8 mouse cellular contexts compared by ENCODE assay signal in the genomic region with DNA sequence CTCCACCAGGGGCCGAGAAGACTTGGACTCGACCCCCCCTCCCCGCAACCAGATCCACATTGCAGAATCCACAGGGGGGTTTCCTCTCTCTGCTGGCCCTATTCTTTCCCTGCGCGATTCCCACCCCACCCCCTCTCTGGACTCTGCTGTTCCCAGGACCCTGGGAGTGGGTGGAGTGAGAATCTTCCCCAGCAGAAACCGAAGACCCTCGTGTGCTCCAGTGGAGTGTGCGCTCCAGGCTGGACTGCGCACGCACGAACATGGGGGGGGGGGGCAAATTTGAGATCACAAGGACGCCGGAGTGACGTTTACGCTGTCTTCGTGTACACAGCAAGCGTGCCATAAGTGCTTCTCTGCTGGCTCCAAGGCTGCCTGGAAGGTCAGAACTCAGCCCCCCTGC. TPM values are rescaled to one million over a fixed set of nuclear protein-coding genes. Genes with fewer than 3 reads are reported as not detected.
DNase-seq lines count a peak whose midpoint lies in the region; ATAC-seq lines count a peak whose summit lies in the region.
"Had no signal": no experiment of that assay in that cellular context is flagged by ENCODE, and none has a peak within 500 bp of the region (broad histone marks: within the 10 kb centered on the region; RNA-seq: fewer than 3 reads in every experiment).

No protein-coding gene starts in this region.

- peak overlapping the region; percentile 81 for H3K27ac ChIP-seq in lung, embryonic 16.5 days (ENCODE audit: low read length)
- H3K27ac ChIP-seq in forebrain, embryonic 12.5 days = peak overlapping the region; percentile 63
- H3K27ac ChIP-seq in limb, embryonic 13.5 days = peak overlapping the region; percentile 90
- peak overlapping the region; percentile 91 for H3K27ac ChIP-seq in stomach, embryonic 16.5 days (ENCODE audit: low read length)
- H3K27ac ChIP-seq: liver, embryonic 14.5 days had no signal

- H3K36me3 ChIP-seq in lung, embryonic 16.5 days (ENCODE audit: control insufficient read depth, insufficient read depth, low read length) = no peaks in the 10 kb centered on the region
- H3K36me3 ChIP-seq in forebrain, embryonic 12.5 days (replicated peaks) = no peaks in the 10 kb centered on the region
- no peaks in the 10 kb centered on the region for H3K36me3 ChIP-seq in limb, embryonic 13.5 days
- H3K36me3 ChIP-seq in stomach, embryonic 16.5 days (ENCODE audit: control insufficient read depth, insufficient read depth, low read length) = no peaks in the 10 kb centered on the region

- H3K4me2 ChIP-seq in lung, embryonic 16.5 days (ENCODE audit: low read depth, low read length) = peak overlapping the region; percentile 72
- peak overlapping the region; percentile 56 for H3K4me2 ChIP-seq in forebrain, embryonic 12.5 days
- H3K4me2 ChIP-seq in limb, embryonic 13.5 days (replicated peaks) = peak overlapping the region; percentile 73
- peak overlapping the region; percentile 67 for H3K4me2 ChIP-seq in stomach, embryonic 16.5 days (ENCODE audit: low read depth, low read length)

- H3K9me3 ChIP-seq in lung, embryonic 16.5 days (ENCODE audit: control insufficient read depth, low read length) = no peaks in the 10 kb centered on the region
- H3K9me3 ChIP-seq in forebrain, embryonic 12.5 days = no peaks in the 10 kb centered on the region
- H3K9me3 ChIP-seq in limb, embryonic 13.5 days = no peaks in the 10 kb centered on the region
- H3K9me3 ChIP-seq in stomach, embryonic 16.5 days (replicated peaks; ENCODE audit: control insufficient read depth, low read length) = no peaks in the 10 kb centered on the region

- WGBS in lung, embryonic 16.5 days = 1% methylated on average over 17 of the region's 17 CpGs
- 4% methylated on average over 17 of the region's 17 CpGs for WGBS in forebrain, embryonic 12.5 days
- WGBS in limb, embryonic 13.5 days = 5% methylated on average over 17 of the region's 17 CpGs
- WGBS in stomach, embryonic 16.5 days = 11% methylated on average over 17 of the region's 17 CpGs

- H3K9ac ChIP-seq in lung, embryonic 16.5 days (ENCODE audit: low read length) = peak overlapping the region; percentile 72
- 0 out of 2 replicates have a peak overlapping the region, but pooled peaks have one; percentile 4 for H3K9ac ChIP-seq in forebrain, embryonic 12.5 days
- H3K9ac ChIP-seq in limb, embryonic 13.5 days = peak overlapping the region; percentile 57
- H3K9ac ChIP-seq in stomach, embryonic 16.5 days (ENCODE audit: low read length) = peak overlapping the region; percentile 72
- H3K9ac ChIP-seq: liver, embryonic 14.5 days had no signal

- H3K4me1 ChIP-seq in lung, embryonic 16.5 days (replicated peaks; ENCODE audit: control insufficient read depth, insufficient read depth, low read length) = peaks cover 83% of the 10 kb centered on the region
- H3K4me1 ChIP-seq in forebrain, embryonic 12.5 days = peaks cover 91% of the 10 kb centered on the region
- peaks cover 99% of the 10 kb centered on the region for H3K4me1 ChIP-seq in limb, embryonic 13.5 days
- peaks cover 91% of the 10 kb centered on the region for H3K4me1 ChIP-seq in stomach, embryonic 16.5 days (ENCODE audit: control insufficient read depth, insufficient read depth, low read length)

- H3K4me3 ChIP-seq in lung, embryonic 16.5 days (ENCODE audit: low read length) = peak overlapping the region; percentile 46
- H3K4me3 ChIP-seq in forebrain, embryonic 12.5 days (replicated peaks) = peak overlapping the region; percentile 34
- H3K4me3 ChIP-seq in limb, embryonic 13.5 days = peak overlapping the region; percentile 43
- H3K4me3 ChIP-seq in stomach, embryonic 16.5 days (replicated peaks; ENCODE audit: low read length) = peak overlapping the region; percentile 41

- DNase-seq in lung, postnatal 25 days (ENCODE audit: low spot score) = no peak
- DNase-seq in testis, postnatal 10 days (ENCODE audit: low spot score) = no peak
- DNase-seq in thymus, adult 18-20 months = no peak

- no peaks in the 10 kb centered on the region; the same call in 1 of the 2 replicates for H3K27me3 ChIP-seq in lung, embryonic 16.5 days (ENCODE audit: control insufficient read depth, insufficient read depth, low read depth, low read length)
- H3K27me3 ChIP-seq in forebrain, embryonic 12.5 days = peaks cover 95% of the 10 kb centered on the region
- peaks cover 40% of the 10 kb centered on the region for H3K27me3 ChIP-seq in limb, embryonic 13.5 days
- peaks cover 3% of the 10 kb centered on the region; the same call in 1 of the 2 replicates for H3K27me3 ChIP-seq in stomach, embryonic 16.5 days (ENCODE audit: control insufficient read depth, insufficient read depth, low read length)

- ATAC-seq in lung, embryonic 16.5 days (ENCODE audit: low read depth) = no peak
- no peak for ATAC-seq in forebrain, embryonic 12.5 days (ENCODE audit: low FRiP score)
- no peak for ATAC-seq in limb, embryonic 13.5 days (ENCODE audit: low FRiP score, low read depth)
- no peak for ATAC-seq in stomach, embryonic 16.5 days (ENCODE audit: insufficient read depth, low FRiP score)

RNA-seq across cellular contexts. Expression of gene Gadd45b, which starts 5.8 kb away (rescaled TPM):
- polyA plus RNA-seq in lung, embryonic 16.5 days (2015; fragmentation: Nextera tagmentation; extraction: Ambion mirVana) = 57.3 and 63.6 TPM in 2 replicates
- 8.2 and 9.8 TPM in 2 replicates for polyA plus RNA-seq in forebrain, embryonic 12.5 days (2016; fragmentation: Nextera tagmentation; extraction: Ambion mirVana)
- polyA plus RNA-seq in limb, embryonic 13.5 days (2015; fragmentation: Nextera tagmentation; extraction: Ambion mirVana) = 32.3 and 32.7 TPM in 2 replicates
- polyA plus RNA-seq in stomach, embryonic 16.5 days (2015; fragmentation: Nextera tagmentation; extraction: Ambion mirVana) = 34.8 and 40.9 TPM in 2 replicates

RNA-seq across cellular contexts. Expression of gene Lmnb2, which starts 17.7 kb away (rescaled TPM):
- polyA plus RNA-seq in lung, embryonic 16.5 days (2015; fragmentation: Nextera tagmentation; extraction: Ambion mirVana) = 52.6 and 52.7 TPM in 2 replicates
- polyA plus RNA-seq in forebrain, embryonic 12.5 days (2016; fragmentation: Nextera tagmentation; extraction: Ambion mirVana) = 67.7 and 73.8 TPM in 2 replicates
- polyA plus RNA-seq in limb, embryonic 13.5 days (2015; fragmentation: Nextera tagmentation; extraction: Ambion mirVana) = 54.6 and 63.2 TPM in 2 replicates
- 43.4 and 43.9 TPM in 2 replicates for polyA plus RNA-seq in stomach, embryonic 16.5 days (2015; fragmentation: Nextera tagmentation; extraction: Ambion mirVana)

RNA-seq across cellular contexts. Expression of gene Timm13, which starts 34.9 kb away (rescaled TPM):
- 284 and 297 TPM in 2 replicates for polyA plus RNA-seq in lung, embryonic 16.5 days (2015; fragmentation: Nextera tagmentation; extraction: Ambion mirVana)
- 311 and 314 TPM in 2 replicates for polyA plus RNA-seq in forebrain, embryonic 12.5 days (2016; fragmentation: Nextera tagmentation; extraction: Ambion mirVana)
- 306 and 335 TPM in 2 replicates for polyA plus RNA-seq in limb, embryonic 13.5 days (2015; fragmentation: Nextera tagmentation; extraction: Ambion mirVana)
- 288 and 309 TPM in 2 replicates for polyA plus RNA-seq in stomach, embryonic 16.5 days (2015; fragmentation: Nextera tagmentation; extraction: Ambion mirVana)

Comparison
In these comparisons a context has a peak if more than half of its experiments do, and no peak if none do; other contexts are left out.
1. H3K9ac ChIP-seq: peak in every context shown above with its lines; median percentile 72 in lung, embryonic 16.5 days; 72 in stomach, embryonic 16.5 days; 57 in limb, embryonic 13.5 days; 4 in forebrain, embryonic 12.5 days.